Mouse (Mus musculus): Measurements from ENCODE around the gene Rassf4. TPM values are rescaled to one million over a fixed set of nuclear protein-coding genes. Genes with fewer than 3 reads are reported as not detected.
A peak's percentile ranks its signal among the peaks of the same experiment; 100 is the strongest.

Rassf4 gene
- total RNA-seq, 2 experiments from 2014 or later = 46.8 to 79.9 TPM

- peak; percentile 17; the same call in 1 of the 2 replicates for ATAC-seq (replicated peaks; ENCODE audit: poor library complexity, severe bottlenecking)
These were observed 633 bp upstream of the Rassf4 start for GRCm38 (mm10) chr6:116674283-116674886.

DNA sequence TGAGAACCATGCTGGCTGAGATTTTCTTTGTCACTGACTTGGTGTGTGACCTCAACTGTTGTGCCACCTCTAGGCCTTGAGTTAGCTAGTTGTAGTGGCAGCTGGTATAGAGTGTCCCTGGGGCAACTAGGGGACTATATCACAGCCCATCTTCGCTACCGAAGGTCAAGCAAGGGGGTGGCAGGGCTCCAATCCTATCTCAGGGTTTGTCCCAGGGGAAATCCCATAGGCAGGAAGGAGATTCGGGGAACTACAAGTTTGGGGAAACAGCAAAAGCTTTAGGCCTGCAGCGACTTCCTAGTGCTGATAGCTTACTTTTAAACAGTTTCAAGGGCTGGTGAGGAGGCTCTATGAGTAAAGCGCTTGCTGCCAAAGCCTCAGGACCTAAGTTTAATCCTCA is 1.4 kb downstream of the Rassf4 start:
- ATAC-seq (replicated peaks; ENCODE audit: poor library complexity, severe bottlenecking) = no peak

DNA sequence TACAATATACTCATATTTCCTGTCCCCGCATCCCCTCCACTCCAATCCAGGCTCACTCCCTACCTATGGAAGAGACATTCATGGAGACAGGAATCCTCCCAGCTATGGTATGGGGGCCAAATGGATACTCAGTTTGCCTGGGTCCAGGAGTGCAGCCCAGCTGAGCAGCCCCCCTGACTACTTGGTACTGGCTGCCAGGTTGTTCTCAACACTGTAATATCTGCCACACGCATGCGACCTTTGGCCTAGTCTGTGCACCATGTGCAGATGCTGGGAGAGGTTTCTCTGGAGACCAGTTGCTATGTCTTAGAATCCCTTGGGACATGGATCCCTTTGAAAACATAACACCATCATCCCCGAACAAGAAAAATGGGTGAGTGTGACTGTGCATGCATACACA is 2.0 kb downstream of the Rassf4 start:
- no peak for ATAC-seq (replicated peaks; ENCODE audit: poor library complexity, severe bottlenecking)

DNA sequence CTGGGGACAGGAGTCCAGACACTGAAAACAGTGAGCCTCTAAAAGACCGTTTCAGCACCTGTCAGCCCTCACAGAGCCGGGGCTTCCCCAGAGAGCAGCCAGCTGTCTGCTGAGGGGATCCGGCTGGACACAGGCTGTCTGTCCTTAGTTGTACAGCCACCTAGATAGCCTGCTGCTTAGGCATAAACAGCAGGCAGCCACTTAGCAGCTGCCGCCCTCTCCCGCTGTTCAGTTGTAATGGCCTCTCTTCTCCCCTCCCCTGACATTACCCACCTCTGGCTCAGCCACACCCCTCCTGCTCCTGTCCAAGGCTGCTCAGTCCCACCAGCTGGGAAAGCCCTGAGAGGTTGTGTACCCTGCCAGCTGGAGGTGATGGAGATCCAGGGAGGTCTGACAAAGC is 2.7 kb downstream of the Rassf4 start:
- ATAC-seq (replicated peaks; ENCODE audit: poor library complexity, severe bottlenecking) = no peak

GRCm38 (mm10) chr6:116670144-116670543 is 3.6 kb downstream of the Rassf4 start:
- ATAC-seq (replicated peaks; ENCODE audit: poor library complexity, severe bottlenecking) = 0 out of 2 replicates have a peak, but pooled peaks have one; percentile 4

GRCm38 (mm10) chr6:116668682-116669470 is 4.9 kb downstream of the Rassf4 start:
- peak; percentile 36 for ATAC-seq (replicated peaks; ENCODE audit: poor library complexity, severe bottlenecking)

DNA sequence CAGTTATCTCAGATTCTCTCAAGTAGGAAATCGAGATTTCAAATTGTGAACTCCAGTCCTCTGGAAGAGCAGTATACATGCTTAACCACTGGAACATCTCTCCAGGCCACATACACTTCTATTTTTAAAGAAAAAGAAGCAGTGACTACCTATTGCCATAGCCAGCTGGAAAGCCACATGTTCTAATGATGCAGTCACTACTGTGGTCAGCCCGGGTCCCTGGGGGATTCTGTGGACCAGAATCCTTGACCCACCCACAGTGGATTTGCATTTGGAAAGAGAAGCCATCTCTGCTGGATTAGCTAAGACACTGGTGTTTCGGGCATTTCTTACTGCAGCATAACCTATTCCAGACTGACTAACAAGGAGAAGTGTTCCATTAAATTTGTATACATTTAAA is 6.4 kb downstream of the Rassf4 start:
- no peak for ATAC-seq (replicated peaks; ENCODE audit: poor library complexity, severe bottlenecking)

DNA sequence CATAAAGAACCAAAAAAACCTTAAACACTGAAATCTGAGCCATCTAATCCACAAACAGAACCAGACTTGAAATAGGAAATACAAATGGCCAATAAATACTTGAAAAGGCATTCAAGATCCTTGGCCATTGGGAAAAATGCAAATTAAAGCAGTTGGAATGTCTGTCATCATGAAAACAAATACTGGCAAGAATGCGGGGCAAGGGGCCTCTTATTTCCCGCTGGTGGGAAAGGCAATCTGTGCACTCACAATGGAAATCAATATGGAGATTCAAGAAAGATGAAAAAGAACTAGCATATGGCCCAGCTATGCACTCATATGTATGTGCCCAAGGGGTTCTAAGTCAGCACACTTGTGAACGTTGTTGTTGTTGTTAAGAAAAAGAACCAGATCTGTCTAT is 6.9 kb downstream of the Rassf4 start:
- no peak for ATAC-seq (replicated peaks; ENCODE audit: poor library complexity, severe bottlenecking)

- ATAC-seq (replicated peaks; ENCODE audit: poor library complexity, severe bottlenecking) = peak; percentile 36
These were observed 7.5 kb downstream of the Rassf4 start for GRCm38 (mm10) chr6:116666085-116666750.

DNA sequence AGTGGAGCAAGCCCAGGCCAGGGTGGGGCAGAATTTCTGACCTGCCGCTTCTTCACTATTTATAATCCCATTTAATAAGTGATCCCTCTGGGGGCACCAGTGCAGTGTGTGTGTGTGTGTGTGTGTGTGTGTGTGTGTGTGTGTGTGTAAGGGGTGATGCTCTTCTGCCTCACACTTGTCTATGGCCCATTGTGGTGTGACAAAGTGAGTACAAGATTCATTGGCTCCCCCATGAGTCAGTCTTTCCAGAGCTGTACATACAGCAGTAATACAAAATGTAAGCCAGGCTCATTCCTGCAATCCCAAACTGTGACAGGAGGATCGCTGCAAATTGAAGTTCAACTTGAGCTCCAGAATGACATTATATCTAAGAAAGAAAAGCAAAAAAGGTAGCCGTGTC is 8.9 kb downstream of the Rassf4 start:
- ATAC-seq (replicated peaks; ENCODE audit: poor library complexity, severe bottlenecking) = no peak

DNA sequence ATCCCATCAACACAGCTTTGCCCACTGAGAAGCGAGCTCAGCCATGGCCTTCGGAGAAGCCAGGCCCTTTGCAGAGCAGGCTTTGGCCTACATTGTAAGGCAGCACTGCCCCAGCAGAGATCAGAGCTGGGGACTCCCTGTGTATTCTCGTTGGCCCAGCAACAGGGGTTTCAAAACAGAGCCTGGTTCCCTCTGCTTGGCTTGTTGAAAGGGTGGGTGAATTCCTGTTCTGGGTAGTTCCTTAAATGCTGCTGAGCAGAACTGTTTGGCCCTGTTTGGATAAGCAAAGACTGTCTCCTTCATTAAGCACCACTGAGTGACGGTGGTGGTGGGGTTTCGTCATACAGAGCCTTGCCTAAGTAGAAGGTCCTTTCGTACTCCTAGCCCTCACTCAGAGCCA is 9.7 kb downstream of the Rassf4 start:
- peak; percentile 82 for ATAC-seq (replicated peaks; ENCODE audit: poor library complexity, severe bottlenecking)

GRCm38 (mm10) chr6:116663364-116663763 is 10.4 kb downstream of the Rassf4 start:
- ATAC-seq (replicated peaks; ENCODE audit: poor library complexity, severe bottlenecking) = no peak

DNA sequence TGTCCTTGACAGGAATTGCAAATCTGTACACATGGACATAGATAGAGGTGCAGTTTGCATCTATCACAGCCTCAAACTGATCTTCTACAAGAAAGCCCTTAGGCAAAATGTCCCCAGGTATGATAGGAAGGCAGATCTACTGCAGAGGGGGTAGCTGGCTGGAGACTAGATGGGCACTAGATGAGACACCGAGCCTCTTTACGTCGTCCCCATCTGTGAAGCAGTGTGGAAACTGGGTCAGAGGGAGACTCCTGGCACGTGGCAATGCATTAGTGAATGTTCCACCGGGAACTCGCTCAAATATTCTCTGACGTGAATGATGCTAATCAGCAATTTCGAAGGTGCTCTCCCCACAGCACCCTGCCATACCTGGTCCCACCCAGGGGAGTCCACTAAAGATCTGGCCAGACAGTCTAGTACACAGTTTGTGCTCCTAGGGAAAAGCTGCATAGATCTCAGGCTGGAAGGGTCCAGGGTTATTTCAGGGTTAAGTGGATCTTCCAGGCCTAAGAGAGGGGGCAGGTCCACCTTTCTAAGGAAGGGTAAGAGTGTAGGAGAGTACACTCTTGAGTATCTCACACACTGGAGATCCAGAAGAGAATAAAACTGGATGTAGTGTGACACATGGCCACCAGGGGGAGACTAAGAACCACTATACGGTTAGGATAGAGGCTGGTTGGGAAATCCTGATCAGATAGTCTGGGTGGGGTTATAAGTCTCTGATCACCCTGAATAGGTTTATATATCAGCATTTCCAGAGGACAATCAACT is 19.9 kb downstream of the Rassf4 start:
- peak; percentile 68 for ATAC-seq (replicated peaks; ENCODE audit: poor library complexity, severe bottlenecking)

GRCm38 (mm10) chr6:116653191-116653590 is 20.6 kb downstream of the Rassf4 start:
- no peak for ATAC-seq (replicated peaks; ENCODE audit: poor library complexity, severe bottlenecking)

- ATAC-seq (replicated peaks; ENCODE audit: poor library complexity, severe bottlenecking) = peak; percentile 47
These were observed 22.2 kb downstream of the Rassf4 start for GRCm38 (mm10) chr6:116651437-116652118.

DNA sequence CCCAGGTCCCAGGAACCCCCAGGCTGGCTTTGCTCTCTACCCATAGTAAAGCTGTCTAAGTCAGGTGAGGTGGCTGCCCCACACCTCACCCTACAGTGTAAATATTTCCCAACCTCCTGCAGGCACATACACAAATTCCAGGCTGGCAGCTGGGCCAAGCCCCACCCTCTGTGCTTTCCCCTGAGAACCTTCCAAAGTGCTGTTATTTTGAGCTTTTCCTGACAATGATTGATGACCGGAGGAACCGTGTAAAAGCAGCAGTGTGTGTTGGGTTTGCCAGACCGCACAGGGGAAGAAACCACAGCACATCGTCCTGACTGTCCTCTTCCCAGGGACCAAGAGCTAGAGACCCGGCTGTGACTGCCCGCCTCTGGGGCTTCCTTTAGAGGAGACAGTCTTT is 23.3 kb downstream of the Rassf4 start, which contains the start of gene Depp1:
TSS of gene Depp1 (plus strand) at position 204 of the 400 bp plus-strand sequence.
- peak; percentile 11; the same call in 1 of the 2 replicates for ATAC-seq (replicated peaks; ENCODE audit: poor library complexity, severe bottlenecking)

DNA sequence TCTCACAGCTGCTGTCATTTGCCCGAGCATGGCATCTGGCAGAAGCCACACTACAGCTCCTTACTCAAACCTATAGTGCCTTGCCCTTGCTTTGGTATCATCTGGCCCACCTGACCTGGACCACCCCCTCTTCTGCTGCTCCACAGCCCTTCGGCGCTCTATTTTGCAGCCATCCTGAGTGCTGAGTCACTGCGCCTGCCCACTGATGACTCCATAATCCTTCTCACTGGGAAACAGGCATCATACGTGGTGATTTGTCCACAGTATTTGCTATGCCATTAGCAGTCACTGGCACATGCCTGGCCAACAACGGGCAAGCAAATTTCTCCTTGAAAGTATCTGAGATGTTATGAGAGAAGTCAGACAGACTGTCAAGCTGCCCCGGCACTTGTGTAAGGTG is 23.9 kb downstream of the Rassf4 start:
- no peak for ATAC-seq (replicated peaks; ENCODE audit: poor library complexity, severe bottlenecking)

DNA sequence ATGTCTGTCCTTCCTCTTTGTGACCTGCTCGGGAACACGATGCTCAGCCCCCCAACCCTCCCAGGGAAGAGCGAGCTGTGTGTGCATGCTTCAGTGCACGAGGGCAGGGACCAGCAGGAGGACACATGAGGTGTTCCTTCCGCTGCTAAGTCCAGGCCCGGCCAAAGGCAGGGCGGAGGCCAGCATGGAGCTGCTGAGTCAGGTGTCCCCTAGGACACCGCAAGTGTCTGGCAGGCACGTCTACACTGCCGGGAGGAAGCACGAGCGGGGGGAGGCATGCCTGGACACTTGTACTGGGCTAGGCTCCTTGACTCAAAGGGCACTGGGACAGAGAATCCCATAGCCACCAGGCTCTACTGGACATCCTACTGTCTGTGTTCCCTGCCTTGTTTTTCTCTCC is 26.0 kb downstream of the Rassf4 start:
- no peak for ATAC-seq (replicated peaks; ENCODE audit: poor library complexity, severe bottlenecking)

- no peak for ATAC-seq (replicated peaks; ENCODE audit: poor library complexity, severe bottlenecking)
These were observed 29.4 kb downstream of the Rassf4 start for GRCm38 (mm10) chr6:116644335-116644734.

DNA sequence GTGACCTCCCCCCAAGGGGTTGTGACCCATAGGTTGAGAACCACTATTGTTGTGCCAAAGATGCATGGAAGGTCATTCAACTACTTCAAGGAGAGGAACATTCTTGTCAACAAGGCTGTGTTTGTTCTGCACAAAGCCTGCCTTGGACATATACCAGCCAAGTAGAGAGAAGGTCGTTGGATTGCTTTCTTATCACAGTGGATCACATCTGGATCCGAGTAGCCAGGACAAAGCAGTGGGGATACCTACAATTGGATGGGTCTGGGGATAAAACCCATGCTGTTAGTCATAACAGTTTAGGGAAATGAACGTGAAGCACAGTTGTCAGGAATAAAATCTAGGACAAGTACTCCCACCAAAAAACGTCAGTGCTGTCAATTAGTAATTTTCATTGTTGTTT is 29.9 kb downstream of the Rassf4 start:
- ATAC-seq (replicated peaks; ENCODE audit: poor library complexity, severe bottlenecking) = no peak

Data from granulocyte monocyte progenitor cell, adult 5-6 weeks (primary cell).